Mouse (Mus musculus): Measurements from ENCODE around the gene Frmd4a.

- no peak for TF ChIP-seq GATA1 (IDR thresholded peaks at IDR 0.05; ENCODE audit: borderline replicate concordance, low read length)
- no peak for TF ChIP-seq FLI1 (IDR thresholded peaks at IDR 0.05; ENCODE audit: low read length)
These were observed 500.1 kb downstream of the Frmd4a start for GRCm38 (mm10) chr2:4517553-4518125.
